Mouse (Mus musculus): ENCODE measurements at regions not wholly inside any gene's neighbourhood (a gene's known extent, or its start where the extent isn't known, plus 50 kb on each side); places are given as distances from the start of the nearest gene placed in this dataset.
A peak's percentile ranks its signal among the peaks of the same experiment; 100 is the strongest.

- DNase-seq: no peak
These were observed 100.8 kb downstream of the Tm2d1 start for GRCm38 (mm10) chr4:98282275-98282674.

- DNase-seq: no peak
These were observed 124.8 kb downstream of the Tm2d1 start for GRCm38 (mm10) chr4:98258336-98258735.

- no peak for DNase-seq
These were observed 125.4 kb downstream of the Tm2d1 start for GRCm38 (mm10) chr4:98257711-98258110.

- peak; percentile 14 for DNase-seq
These were observed 128.0 kb downstream of the Tm2d1 start for GRCm38 (mm10) chr4:98254856-98255853.

GRCm38 (mm10) chr4:98243941-98244929 lies 138.9 kb downstream of the Tm2d1 start:
- DNase-seq: peak; percentile 43

GRCm38 (mm10) chr4:98243502-98243901 lies 139.6 kb downstream of the Tm2d1 start:
- DNase-seq: peak; percentile 63

GRCm38 (mm10) chr4:98241921-98242320 lies 141.2 kb downstream of the Tm2d1 start:
- no peak for DNase-seq

GRCm38 (mm10) chr4:98240289-98240688 lies 142.8 kb downstream of the Tm2d1 start:
- no peak for DNase-seq

GRCm38 (mm10) chr4:98238075-98238474 lies 145.0 kb downstream of the Tm2d1 start:
- DNase-seq: no peak

GRCm38 (mm10) chr4:98237475-98237874 lies 145.6 kb downstream of the Tm2d1 start:
- no peak for DNase-seq

- no peak for DNase-seq
These were observed 146.9 kb downstream of the Tm2d1 start for GRCm38 (mm10) chr4:98236006-98236783.

GRCm38 (mm10) chr4:98228193-98228592 lies 154.9 kb downstream of the Tm2d1 start:
- DNase-seq: no peak

GRCm38 (mm10) chr4:98224366-98224765 lies 158.7 kb downstream of the Tm2d1 start:
- no peak for DNase-seq

- no peak for DNase-seq
These were observed 159.7 kb downstream of the Tm2d1 start for GRCm38 (mm10) chr4:98223429-98223828.

GRCm38 (mm10) chr4:98221566-98221965 lies 161.5 kb downstream of the Tm2d1 start:
- no peak for DNase-seq

- no peak for DNase-seq
These were observed 167.9 kb downstream of the Tm2d1 start for GRCm38 (mm10) chr4:98215218-98215617.

GRCm38 (mm10) chr4:98207446-98207845 lies 175.7 kb downstream of the Tm2d1 start:
- DNase-seq: no peak

- DNase-seq: no peak
These were observed 176.7 kb downstream of the Tm2d1 start for GRCm38 (mm10) chr4:98206245-98206970.

GRCm38 (mm10) chr4:98203129-98203528 lies 180.0 kb downstream of the Tm2d1 start:
- DNase-seq: no peak

- no peak for DNase-seq
These were observed 180.9 kb downstream of the Tm2d1 start for GRCm38 (mm10) chr4:98202232-98202631.

- DNase-seq: no peak
These were observed 182.0 kb downstream of the Tm2d1 start for GRCm38 (mm10) chr4:98201102-98201501.

- no peak for DNase-seq
These were observed 182.4 kb downstream of the Tm2d1 start for GRCm38 (mm10) chr4:98200701-98201100.

Measured in right cerebral cortex, postnatal 4 days (tissue).